Mouse (Mus musculus) liver, embryonic 15.5 days (tissue): ENCODE measurements around the gene Hk1. TPM values are rescaled to one million over a fixed set of nuclear protein-coding genes. Genes with fewer than 3 reads are reported as not detected.

Source experiments
- polyA plus RNA-seq: library from polyadenylated mRNA; unstranded; fragments of >200 nt; fragmentation: Nextera tagmentation; extraction: Ambion mirVana; gene quantifications from 2 replicates; pipeline ENCODE4 v1.2.1, GENCODE M21; 2015

The Hk1 gene
- polyA plus RNA-seq, 1 experiment from 2014 or later: 85.1 TPM

Other genes with a start within 250 kb of the Hk1 start
- 0.09 TPM in 1 of 2 replicates, not detected in the other for gene Neurog3, start 246.8 kb downstream of the Hk1 start, polyA plus RNA-seq
- 0.31 and 0.89 TPM in 2 replicates for gene Fam241b, start 236.0 kb downstream of the Hk1 start, polyA plus RNA-seq
- gene Tspan15, start 148.7 kb downstream of the Hk1 start, polyA plus RNA-seq: 12.7 and 14.9 TPM in 2 replicates
- gene Tacr2, start 127.5 kb downstream of the Hk1 start, polyA plus RNA-seq: not detected in 2 replicates
- gene Hkdc1, start 42.6 kb upstream of the Hk1 start, polyA plus RNA-seq: 6.8 and 9.8 TPM in 2 replicates
- 0.20 TPM in 1 of 2 replicates, not detected in the other for gene 4930507D05Rik, start 69.6 kb upstream of the Hk1 start, polyA plus RNA-seq
- 12.6 and 14.3 TPM in 2 replicates for gene Supv3l1, start 69.8 kb upstream of the Hk1 start, polyA plus RNA-seq
- 39.5 and 42.9 TPM in 2 replicates for gene Vps26a, start 106.9 kb upstream of the Hk1 start, polyA plus RNA-seq
- gene Srgn, start 147.5 kb upstream of the Hk1 start, polyA plus RNA-seq: 57.9 and 79.6 TPM in 2 replicates
- gene Kif1bp, start 198.5 kb upstream of the Hk1 start, polyA plus RNA-seq: 11.1 and 11.3 TPM in 2 replicates
- gene Ddx21, start 222.4 kb upstream of the Hk1 start, polyA plus RNA-seq: 10.7 and 11.8 TPM in 2 replicates